Mouse (Mus musculus) ovary, postnatal 10 days (tissue): ENCODE measurements around the gene Mfap1a.
"Not testable (repeated sequence)": the region's sequence is repeated elsewhere in the genome, so short reads cannot be mapped to it uniquely, and the experiment has no call there.

ENCODE experiments used
- DNase-seq: peaks from one replicate; pipeline ENCODE4 v3.0.0; 2022; ENCODE audit warnings: low spot score

Mfap1a gene

GRCm38 (mm10) chr2:121474180-121474535, 32.3 kb downstream of the Mfap1a start:
- DNase-seq: no peak

DNA sequence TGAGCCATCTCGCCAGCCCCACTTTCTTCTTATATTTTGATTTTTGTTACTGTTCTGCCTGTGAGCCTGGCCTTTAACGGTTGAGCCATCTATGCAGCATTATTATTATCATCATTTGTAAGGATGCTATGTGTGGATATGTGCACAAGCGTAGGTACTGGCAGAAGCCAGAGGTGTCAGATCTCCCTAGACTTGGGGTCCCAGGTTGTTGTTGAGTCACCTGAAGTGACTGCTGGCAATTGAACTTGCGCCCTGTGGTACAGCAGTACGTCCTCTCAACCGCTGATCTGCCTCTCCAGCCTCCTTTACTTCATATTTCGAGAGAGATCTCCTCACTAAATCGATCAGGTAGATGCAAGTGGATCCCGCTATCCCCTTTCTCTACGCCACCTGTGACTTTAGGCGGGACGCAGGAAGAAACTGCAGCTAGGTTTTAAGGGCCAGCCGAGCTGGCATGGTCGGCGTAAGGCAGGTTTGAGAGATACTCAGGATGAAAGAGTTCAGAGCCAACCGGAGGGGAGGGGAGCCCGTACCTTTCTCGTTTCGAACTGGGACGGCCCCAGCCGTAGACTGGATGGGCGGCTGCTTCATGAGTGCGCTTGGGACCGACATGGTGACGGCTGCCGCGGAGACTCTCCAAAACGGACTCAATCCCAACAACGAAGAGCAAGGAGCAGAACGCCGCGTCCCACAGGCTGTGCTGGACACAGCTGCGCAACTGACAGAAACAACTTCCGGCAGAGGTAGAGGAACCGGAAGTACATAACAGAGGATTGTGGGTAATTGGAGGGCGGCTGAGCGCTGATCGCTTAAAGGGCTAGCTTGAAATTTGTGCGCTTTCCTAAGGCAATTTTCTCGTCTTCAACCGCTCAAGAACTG, 32.9 kb downstream of the Mfap1a start, which contains the start of gene Mfap1b:
TSS of gene Mfap1b (minus strand) at position 767 of the 879 bp plus-strand sequence.
- peak; percentile 36 for DNase-seq

DNA sequence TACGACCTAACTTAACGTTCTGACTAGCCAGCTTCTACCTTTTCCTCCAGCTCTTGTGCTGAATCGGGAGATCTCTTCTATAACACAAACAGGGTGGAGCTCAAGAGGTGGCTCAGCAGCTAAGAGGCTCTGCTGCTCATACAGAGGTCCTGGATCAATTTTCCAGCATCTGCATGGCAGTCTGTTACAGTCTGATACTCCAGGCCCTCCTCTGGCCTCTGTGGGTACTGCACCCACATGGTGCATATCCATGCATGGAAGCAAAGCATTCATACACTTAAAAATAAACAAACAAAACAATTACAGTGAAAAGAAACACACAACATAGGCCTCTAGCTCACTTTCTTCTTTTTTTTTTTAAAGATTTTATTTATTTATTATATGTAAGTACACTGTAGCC, 33.7 kb downstream of the Mfap1a start:
- not testable (repeated sequence) for DNase-seq

- not testable (repeated sequence) for DNase-seq
Observed at GRCm38 (mm10) chr2:121468982-121469381, 37.5 kb downstream of the Mfap1a start.

GRCm38 (mm10) chr2:121460071-121460470, 46.4 kb downstream of the Mfap1a start:
- no peak for DNase-seq

DNA sequence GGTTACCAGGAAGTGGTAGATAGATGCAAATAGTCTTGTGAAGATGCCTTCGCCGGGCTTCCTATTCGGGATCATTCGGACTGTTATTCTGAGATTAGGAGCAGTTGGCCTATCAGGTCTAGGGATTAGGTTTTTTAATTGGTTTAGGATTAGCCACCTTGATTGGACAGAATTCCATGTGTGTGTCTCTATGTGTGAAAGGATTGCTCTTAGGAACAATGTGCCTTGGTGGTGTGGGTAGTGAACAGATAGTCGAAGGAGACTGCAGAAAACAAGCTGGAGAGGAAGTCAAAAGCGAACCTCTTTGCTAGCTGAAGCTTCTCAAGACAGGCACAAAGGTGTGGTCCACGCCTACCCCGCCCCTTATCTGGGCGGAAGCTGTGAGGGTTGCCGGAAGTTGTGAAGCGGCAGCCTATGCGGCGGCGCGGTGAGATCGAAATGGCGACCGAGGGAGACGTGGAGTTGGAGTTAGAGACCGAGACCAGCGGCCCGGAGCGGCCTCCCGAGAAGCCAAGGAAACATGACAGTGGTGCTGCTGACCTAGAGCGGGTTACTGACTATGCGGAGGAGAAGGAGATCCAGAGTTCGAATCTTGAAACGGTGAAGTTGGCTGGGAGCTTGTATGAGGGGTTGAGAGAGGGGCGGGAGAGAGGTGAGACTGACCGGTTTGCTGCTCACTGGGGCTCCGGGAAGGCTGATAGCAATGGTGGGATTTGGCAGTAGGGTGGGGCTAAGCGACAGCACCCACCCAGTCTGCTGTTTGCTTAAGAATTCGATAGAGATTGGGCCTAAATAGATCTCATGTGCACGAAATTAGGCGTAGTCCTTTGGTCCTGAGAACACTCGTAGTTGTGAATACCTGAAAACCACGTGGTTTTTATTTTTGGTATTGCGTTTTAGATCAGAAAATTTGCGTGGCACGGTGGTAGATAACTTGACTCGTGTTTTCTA, 49.5 kb downstream of the Mfap1a start, which contains the start of gene Serinc4:
TSS of gene Serinc4 (minus strand) at position 90 of the 951 bp plus-strand sequence.
- peak; percentile 65 for DNase-seq

DNA sequence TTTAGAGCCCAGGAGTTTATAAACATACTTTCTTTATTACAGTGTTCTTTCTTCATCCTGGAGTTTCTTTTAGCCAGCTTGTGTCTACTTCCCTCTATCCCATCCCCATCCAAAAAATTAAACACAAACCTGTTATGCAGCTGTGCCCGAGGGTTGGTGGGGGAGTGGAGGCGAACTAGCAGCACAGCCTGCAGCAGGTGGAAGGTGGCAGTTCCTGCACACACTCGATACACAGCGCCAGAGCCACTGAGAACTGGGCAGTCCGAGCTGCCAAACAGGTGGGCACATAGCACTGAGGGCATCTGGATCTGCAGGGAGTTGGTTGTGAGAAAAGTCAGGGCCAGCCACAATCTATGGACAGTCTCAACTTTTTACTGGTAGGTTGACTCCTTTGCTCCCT, 50.9 kb downstream of the Mfap1a start:
- no peak for DNase-seq

DNA sequence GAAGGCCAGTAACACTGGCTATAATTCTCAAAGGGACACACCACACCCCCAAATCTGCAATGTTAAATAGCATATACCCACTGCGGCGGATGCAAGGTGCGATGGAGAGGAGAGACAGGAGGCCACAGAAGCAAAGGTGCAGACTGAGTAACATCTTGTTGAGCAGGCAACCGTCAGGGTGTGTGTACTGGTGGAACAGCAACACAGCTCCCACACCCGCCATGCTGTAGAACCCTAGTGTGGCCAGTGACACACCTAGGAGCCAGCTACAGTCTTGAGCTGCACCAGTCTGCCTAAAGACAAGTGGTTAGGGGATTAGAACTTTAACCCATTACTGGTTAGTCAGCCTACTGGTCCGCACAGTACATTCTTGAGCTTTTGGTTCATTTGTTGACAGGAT, 52.5 kb downstream of the Mfap1a start:
- DNase-seq: no peak

DNA sequence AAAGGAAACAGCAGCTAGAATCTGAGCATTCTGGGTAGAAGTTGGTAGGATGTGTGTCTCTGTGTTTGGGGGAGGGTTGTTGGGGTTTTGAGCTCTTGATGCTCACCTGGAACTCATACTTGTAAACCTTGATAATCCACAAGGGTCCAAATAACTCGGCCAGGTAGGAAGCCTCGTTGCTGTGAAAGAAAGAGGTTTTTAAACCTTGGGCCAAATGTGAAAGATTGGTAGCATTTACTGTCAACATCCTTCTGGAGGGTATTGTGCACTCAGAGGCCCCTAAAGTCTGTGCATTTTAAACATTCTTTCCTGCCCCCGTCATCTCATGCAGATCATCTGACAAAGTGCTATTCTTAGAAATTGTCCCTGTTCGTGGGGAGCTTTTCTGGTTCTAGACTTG, 53.5 kb downstream of the Mfap1a start, which contains the start of gene Hypk:
TSS of gene Hypk (plus strand) at position 301 of the 400 bp plus-strand sequence.
- no peak for DNase-seq

GRCm38 (mm10) chr2:121452361-121452760, 54.1 kb downstream of the Mfap1a start:
- no peak for DNase-seq

GRCm38 (mm10) chr2:121450093-121450492, 56.4 kb downstream of the Mfap1a start:
- no peak for DNase-seq

GRCm38 (mm10) chr2:121449545-121450011, 56.9 kb downstream of the Mfap1a start:
- DNase-seq: no peak

DNA sequence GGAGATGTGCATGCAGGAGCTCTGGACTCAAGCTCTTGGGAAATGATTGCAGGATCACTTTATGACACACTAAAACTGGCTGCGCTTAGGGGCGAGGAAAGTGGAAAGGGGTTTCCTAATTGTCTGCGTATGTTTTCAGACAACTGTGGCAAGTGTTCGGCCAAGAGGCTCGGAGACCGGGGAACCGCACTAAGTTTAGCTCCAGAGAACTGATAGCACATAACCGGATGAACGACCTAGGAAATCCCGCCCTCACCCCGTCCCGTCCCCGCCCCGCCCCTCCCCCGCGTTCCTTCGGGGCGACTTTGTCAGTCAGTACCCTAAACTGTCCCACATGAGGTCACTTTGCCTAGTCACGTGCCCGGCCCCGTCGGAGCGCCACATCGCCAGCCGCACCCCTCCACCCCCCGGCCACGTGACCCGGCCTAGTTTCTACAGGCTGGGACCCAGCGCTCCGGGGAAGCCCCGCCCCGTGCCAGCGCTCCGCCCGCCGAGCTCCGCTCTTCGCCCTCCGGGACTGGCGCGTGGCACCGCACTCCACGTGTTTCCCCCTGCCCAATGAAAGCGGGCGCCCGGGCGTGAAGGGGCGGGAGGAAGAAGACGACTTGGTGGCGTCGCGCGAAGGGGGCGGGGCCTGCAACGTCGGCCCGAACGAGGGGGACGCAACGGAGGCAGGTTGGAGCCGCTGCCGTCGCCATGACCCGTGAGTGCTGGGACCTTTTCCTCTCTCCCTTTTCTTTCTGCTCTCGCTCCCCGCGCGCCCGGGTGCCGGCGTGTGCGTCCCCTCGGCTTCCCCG, 57.5 kb downstream of the Mfap1a start, which contains the start of gene Serf2:
TSS of gene Serf2 (plus strand) at position 457 of the 797 bp plus-strand sequence.
- peak; percentile 96 for DNase-seq

DNA sequence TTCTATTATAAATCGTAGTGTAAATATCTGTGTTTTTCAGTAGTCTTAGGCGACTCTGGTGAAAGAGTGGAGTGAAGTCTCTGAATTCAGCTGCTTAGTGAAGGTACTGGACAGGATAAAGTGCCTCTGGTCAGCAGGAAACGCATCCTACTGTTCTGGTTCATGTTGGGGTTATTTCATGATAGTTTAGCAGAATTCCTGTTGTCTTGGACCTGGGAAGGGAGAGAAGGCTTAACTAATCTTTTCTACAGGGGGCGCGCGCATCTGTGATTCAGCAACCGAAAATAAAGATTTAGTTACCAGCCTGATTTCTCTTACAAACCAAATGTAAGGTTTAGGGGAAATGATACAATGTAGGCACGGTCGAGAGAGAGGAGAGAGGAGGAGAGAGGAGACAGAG, 58.3 kb downstream of the Mfap1a start:
- no peak for DNase-seq

GRCm38 (mm10) chr2:121447006-121447405, 59.5 kb downstream of the Mfap1a start:
- DNase-seq: no peak

- no peak for DNase-seq
Observed at GRCm38 (mm10) chr2:121446506-121446905, 60.0 kb downstream of the Mfap1a start.

- no peak for DNase-seq
Observed at GRCm38 (mm10) chr2:121445117-121445516, 61.3 kb downstream of the Mfap1a start.

DNA sequence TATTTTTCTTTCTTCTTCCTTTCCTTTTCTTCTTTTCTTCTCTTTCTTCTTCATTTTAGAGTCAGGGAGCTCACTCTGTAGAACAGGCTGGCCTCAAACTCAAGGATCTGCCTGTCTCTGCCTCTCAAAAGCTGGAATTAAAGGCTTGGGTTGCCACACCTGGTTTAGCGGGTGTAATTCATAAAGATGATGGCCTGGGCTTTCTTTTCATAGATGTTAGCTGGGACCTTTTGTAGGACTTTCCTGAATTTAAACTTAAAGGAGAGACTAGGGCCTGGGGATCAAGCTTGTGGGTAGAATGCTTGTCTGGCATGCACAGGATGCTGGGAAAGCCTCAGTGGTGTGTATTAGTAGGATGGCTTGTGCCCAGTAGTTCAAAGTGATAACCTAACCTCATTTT, 62.3 kb downstream of the Mfap1a start, which contains the start of gene Ell3:
TSS of gene Ell3 (minus strand) at position 101 of the 400 bp plus-strand sequence.
- DNase-seq: no peak

- DNase-seq: no peak
Observed at GRCm38 (mm10) chr2:121443068-121443349, 63.5 kb downstream of the Mfap1a start.

GRCm38 (mm10) chr2:121442259-121443067, 64.0 kb downstream of the Mfap1a start:
- DNase-seq: peak; percentile 25
